Mouse (Mus musculus) hematopoietic stem cell, adult 5-6 weeks (primary cell): ENCODE measurements at regions not wholly inside any gene's neighbourhood (a gene's known extent, or its start where the extent isn't known, plus 50 kb on each side); places are given as distances from the start of the nearest gene placed in this dataset.

ENCODE experiments used
- ATAC-seq, 2 experiments: fragments of 125-278 bp in 1 of 2; replicated peaks in 1 of 2; 2 replicates each; pipeline ENCODE4 v1.8.0; 2016 to 2017; ENCODE audit warnings: inconsistent platforms in 2 of 2, mild to moderate bottlenecking in 2 of 2, moderate number of reproducible peaks in 2 of 2, low read depth in 1 of 2, moderate TSS enrichment in 1 of 2; ENCODE audit not compliant: low FRiP score in 2 of 2, poor library complexity in 2 of 2, severe bottlenecking in 2 of 2, insufficient read depth in 1 of 2, low TSS enrichment in 1 of 2

DNA sequence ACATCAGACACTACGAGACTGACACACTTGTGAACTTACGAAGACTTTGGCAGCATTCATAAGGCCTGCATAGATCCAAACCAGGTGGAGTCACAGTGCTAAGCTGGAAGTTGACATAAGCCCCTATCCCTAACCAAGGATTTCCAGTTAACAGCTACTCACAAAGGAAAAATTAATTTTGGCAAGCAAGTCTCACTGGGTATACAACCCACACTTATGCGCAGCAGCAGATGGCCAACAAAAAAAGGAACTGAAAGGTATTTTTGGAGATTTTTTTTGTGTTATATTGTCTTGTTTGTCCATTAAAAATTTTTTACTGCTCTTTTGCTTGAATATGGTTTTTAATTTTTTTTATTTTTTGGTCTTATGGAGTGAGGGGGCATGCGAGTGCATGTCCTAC, 509.0 kb downstream of the Rwdd3 start:
- ATAC-seq, result no peak

DNA sequence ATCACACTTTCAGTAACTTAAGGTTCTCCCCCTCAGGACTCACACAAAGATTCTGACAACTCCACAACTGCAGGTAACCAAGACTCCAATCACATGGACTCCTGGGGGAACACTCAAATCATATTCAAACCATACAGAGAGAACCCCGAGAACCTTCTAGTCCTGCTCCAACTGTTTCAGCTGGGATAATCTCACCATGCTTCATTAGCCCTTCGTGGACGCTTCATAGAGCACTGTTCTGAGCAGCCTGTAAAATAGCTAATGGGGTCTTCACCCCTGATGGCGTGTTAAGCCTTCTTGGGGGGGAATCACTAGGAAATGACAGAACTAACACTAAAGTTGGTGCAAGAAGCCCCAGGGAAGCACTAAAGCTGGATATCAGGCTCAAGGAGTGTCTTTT, 510.7 kb downstream of the Rwdd3 start:
- no peak for ATAC-seq

DNA sequence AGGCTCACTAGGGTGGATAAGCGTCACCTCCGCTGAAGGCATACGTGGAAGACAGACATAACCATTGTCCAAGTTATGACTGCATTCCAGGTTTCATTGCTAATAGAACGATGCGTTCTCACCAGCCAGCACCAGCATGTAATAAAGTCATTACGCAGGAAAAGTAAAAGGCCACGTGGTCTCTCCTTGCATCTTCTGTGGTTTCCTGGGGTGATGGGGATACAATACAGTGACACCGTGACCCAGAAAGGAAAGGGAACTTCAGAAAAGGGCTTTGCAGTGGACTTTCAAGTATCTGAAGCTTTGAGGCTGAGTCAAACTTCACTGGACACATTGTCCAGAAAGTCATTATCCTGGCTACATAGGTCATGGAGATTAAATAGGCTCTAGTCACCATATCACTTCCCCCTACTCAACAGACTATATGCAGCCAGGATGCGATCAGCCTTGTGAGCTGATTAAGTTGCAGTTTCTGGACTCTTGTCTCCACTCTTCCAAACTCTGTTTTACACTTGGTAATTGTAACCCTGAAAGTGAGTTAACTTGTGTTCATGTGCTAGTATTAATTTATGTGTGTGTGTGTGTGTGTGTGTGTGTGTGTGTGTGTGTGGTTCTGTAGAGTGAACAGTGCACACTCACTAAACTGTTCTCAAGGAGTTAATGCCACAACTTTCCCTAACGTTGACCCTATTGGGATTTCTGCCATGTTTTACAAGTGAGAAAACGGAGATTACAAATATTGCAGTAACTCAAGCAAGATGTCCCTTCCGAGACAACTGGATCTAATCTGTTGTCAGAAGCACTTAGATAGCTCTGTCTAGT, 522.2 kb downstream of the Rwdd3 start:
- peak; percentile 78 to 81 for ATAC-seq

GRCm38 (mm10) chr3:120648391-120648790, 523.1 kb downstream of the Rwdd3 start:
- peak; percentile 80 to 81 for ATAC-seq

- no peak for ATAC-seq
Measured at GRCm38 (mm10) chr3:120636669-120637305, 534.7 kb downstream of the Rwdd3 start.

DNA sequence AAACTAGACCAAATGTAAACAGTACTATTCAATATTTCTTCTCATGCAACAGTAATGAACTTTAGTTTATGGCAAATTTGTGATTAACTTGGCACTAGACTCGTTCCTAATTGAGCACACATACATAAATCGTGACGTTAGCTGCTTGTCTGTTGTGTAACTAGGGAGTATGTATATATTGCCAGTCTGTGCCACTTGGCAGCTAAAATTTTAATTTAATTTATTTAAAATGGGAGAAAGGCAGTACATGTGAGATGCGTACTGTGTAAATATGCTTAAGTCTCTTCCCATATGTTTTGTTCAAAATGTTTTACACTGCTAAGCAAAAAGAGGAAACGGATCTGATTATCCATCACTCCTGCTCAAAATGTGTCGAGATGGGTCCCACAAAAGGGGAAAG, 553.1 kb downstream of the Rwdd3 start:
- ATAC-seq, result no peak

DNA sequence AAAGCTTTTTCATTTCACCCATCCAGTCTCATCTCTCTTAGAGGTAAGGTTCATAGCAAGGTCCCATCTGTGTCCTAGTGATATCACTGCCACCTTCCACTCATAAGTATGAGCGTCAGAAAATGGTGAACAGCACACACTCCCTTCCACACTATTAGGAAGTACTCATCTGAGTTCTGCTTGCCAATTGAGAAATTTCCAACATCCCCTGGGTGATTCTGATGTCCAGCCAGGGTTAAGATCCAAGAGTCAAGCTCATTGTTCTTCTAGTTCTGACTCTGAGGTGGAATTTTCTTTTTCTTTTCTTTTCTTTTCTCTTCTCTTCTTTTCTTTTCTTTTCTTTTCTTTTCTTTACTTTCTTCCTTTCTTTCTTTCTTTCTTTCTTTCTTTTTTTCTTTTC, 577.3 kb downstream of the Rwdd3 start:
- ATAC-seq, result no peak

DNA sequence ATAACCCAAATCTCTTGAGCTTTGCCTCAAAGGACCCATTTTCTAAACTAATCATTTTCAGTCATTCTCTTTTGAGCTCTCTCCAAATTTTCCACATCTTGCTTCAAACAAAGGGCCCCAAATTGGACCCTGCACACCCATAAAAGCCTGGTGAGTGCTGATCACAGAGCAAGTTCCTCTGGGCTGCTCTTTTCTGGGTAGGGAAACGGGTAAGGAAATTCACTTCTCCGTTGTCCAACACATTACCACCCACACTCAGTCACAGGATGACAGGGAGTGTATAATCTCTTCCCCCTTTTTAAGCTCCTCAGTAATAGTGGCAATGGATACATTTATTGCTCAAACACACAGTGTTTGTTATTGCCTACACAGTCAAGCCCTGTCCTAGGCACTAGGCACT, 580.3 kb downstream of the Rwdd3 start:
- ATAC-seq, result no peak

DNA sequence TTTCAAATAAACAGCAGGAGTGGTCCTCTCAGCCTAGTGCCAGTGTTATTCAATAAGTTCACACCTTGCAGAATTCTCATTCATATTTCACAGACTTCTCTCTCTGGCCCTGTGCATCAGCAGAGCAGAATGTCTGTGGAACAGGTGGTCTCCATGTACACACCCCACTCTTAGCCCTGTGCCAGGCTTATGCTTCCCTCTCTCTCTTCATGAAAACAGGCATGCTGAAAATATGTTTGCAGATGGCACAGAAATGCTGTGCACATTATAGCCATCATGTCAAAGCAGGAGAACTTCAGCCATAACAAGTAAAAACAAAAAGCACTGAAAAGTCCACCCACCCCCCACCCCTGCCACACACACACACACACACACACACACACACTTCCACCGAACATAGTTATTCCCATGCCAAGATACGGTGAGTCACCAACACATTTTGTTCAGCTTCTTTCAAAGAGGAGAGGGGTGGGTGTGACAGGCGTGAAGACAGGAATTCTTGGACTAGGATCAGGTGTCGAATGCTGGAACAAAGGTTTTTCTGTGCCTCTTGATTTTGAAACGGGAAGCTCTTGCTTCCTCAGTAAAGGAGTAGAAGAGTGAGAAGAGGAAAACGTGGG, 600.6 kb downstream of the Rwdd3 start:
- ATAC-seq, result no peak

DNA sequence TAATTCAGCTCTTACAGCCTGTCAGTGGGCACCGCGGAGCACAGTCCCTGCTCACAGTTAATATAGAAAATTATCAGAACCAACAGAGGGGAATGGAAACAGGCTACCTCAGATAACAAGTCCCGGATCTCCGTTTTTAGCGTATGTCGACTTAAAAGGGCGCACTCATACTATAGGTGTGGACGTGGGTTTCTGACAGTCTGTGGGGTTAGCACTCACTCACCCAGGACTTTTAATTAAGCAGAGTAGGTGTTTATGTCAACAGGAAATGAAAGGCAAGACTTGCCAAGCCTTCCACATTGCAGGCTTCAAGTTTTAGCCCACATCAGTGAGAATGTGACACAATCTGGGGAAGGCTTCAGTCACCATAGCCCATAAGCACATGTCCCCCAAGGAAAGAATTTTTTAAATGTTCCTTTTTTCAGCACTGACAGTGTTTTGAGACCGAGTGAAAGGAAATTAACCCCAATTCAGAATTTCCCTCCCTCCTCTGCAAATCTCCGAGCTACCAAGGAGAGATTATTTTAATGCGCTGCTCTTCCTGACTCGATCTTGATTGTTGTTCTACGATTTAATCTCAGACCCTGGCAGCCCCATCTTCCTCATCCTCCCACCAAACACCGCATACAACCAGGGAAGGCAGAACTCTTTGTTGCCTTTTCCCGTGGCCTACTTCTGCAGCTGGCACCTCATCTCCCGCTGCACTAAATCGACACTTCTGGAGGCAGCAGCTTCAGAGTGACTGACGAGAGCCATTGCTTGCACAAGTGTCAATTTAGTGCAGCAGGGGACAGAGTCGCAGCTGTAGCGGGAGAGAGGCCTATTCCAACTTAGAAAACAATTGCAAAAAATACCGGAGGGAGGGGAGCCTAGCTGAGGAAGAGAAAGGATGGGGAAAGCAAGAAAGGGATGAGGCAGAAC, 629.7 kb downstream of the Rwdd3 start:
- no peak for ATAC-seq

GRCm38 (mm10) chr3:120533901-120534300, 637.6 kb downstream of the Rwdd3 start:
- no peak for ATAC-seq

GRCm38 (mm10) chr3:120531880-120532580, 639.5 kb downstream of the Rwdd3 start:
- ATAC-seq, result no peak

DNA sequence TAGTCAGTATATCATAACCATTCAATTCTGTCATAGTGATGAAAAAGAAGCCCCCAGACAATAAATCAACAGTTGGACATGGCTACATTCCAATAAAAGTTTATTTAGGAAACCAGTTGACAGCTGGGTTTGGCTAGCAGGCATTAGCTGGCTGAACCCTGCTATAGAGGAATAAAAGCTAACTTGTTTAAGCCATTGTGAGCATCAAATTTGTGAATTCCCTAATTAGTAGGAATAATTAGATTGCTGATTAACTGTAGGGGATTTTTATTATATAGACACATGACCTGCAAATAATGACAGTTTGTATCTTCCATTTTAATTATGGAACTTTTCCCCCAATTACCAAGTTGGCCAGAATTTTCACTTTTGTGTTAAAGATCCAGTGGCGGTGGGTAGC, 659.8 kb downstream of the Rwdd3 start:
- ATAC-seq, result no peak

DNA sequence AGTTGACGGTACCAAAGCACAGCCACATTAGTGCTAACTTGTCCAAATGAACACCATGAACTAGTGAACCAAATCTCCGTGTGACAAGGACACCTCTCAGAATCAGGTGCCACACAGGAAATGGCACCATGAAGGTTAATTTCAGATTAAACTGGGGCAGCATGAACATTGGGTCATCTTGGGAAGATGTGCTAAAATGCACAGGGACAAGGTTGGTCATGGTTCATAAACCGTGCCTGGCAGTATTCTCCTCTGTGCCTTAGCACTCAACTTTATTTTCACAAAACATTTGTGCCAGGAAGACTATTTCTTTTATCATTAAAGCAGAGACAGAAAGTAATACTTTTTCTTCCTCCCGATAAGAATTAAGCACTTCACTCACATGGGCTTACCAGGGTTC, 672.6 kb downstream of the Rwdd3 start:
- ATAC-seq, result no peak

- ATAC-seq, result no peak
Measured at GRCm38 (mm10) chr3:120477934-120478333, 693.6 kb downstream of the Rwdd3 start.

DNA sequence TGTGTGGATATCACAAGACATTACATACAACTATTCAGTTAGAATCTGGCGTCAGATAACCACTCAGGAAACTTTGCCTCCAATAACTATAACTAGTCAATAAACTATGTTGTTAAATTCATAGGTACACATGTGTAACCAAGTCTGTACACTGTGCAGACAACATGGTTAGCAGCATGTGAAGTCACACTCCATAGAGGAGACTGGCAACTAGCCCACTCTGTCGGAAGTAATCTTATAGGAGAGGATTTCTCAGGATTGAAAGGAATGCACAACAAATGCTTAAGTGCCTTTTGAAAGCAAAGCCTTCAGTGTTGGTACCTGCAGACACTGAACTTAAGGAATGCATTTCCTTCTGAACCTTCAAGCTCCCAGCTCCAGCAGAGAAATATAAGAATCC, 693.0 kb upstream of the Ptbp2 start:
- ATAC-seq, result no peak

GRCm38 (mm10) chr3:120473645-120474038, 689.4 kb upstream of the Ptbp2 start:
- 0 out of 4 replicates have a peak, but pooled peaks of 1 of the 2 experiments have one; percentile 27 for ATAC-seq
